Mouse (Mus musculus) left cerebral cortex, adult 9 months (tissue): ENCODE measurements at regions not wholly inside any gene's neighbourhood (a gene's known extent, or its start where the extent isn't known, plus 50 kb on each side); places are given as distances from the start of the nearest gene placed in this dataset.
"Not testable (repeated sequence)": the region's sequence is repeated elsewhere in the genome, so short reads cannot be mapped to it uniquely, and the experiment has no call there.

Experiments
- DNase-seq, 2 experiments: peaks; one replicate each; pipeline ENCODE4 v3.0.0; 2022; ENCODE audit warnings: low spot score in 2 of 2

- peak; percentile 76 to 89 for DNase-seq
Observed at GRCm38 (mm10) chr16:31508981-31509380, 86.9 kb downstream of the Bdh1 start.

- DNase-seq, result no peak
Observed at GRCm38 (mm10) chr16:31510097-31510496, 88.0 kb downstream of the Bdh1 start.

GRCm38 (mm10) chr16:31518816-31519215, 96.7 kb downstream of the Bdh1 start:
- no peak for DNase-seq

- no peak for DNase-seq
Observed at GRCm38 (mm10) chr16:31520081-31520480, 98.0 kb downstream of the Bdh1 start.

GRCm38 (mm10) chr16:31521786-31522185, 99.7 kb downstream of the Bdh1 start:
- no peak for DNase-seq

GRCm38 (mm10) chr16:31526711-31527344, 104.7 kb downstream of the Bdh1 start:
- no peak for DNase-seq

- DNase-seq, result no peak
Observed at GRCm38 (mm10) chr16:31528596-31529283, 106.7 kb downstream of the Bdh1 start.

GRCm38 (mm10) chr16:31529284-31529958, 107.3 kb downstream of the Bdh1 start:
- peak in 1 of 2 experiments; percentile 43 for DNase-seq

GRCm38 (mm10) chr16:31530090-31530489, 108.0 kb downstream of the Bdh1 start:
- DNase-seq, result no peak

GRCm38 (mm10) chr16:31533196-31533777, 111.2 kb downstream of the Bdh1 start:
- no peak for DNase-seq

- no peak for DNase-seq
Observed at GRCm38 (mm10) chr16:31534923-31535523, 112.9 kb downstream of the Bdh1 start.

- DNase-seq, result no peak
Observed at GRCm38 (mm10) chr16:31536328-31536727, 114.2 kb downstream of the Bdh1 start.

GRCm38 (mm10) chr16:31538606-31539005, 116.5 kb downstream of the Bdh1 start:
- DNase-seq, result no peak

- no peak for DNase-seq
Observed at GRCm38 (mm10) chr16:31543499-31544170, 119.6 kb upstream of the Dlg1 start.

GRCm38 (mm10) chr16:31546062-31546827, 117.0 kb upstream of the Dlg1 start:
- DNase-seq, result no peak

- DNase-seq, result peak; percentile 20 to 36
Observed at GRCm38 (mm10) chr16:31546828-31547224, 116.4 kb upstream of the Dlg1 start.

GRCm38 (mm10) chr16:31547391-31547790, 115.9 kb upstream of the Dlg1 start:
- DNase-seq, result no peak

- no peak for DNase-seq
Observed at GRCm38 (mm10) chr16:31549975-31550374, 113.3 kb upstream of the Dlg1 start.

- DNase-seq, result not testable (repeated sequence)
Observed at GRCm38 (mm10) chr16:31550539-31550938, 112.7 kb upstream of the Dlg1 start.

GRCm38 (mm10) chr16:31551416-31552151, 111.7 kb upstream of the Dlg1 start:
- no peak for DNase-seq
